Mouse (Mus musculus) G1E (cell line): ENCODE results near the gene Lrrc75a.

Source experiments
- CTCF ChIP-seq: IDR thresholded peaks from 2 replicates; pipeline ENCODE4 v1.5.1; 2012; ENCODE audit warnings: low read depth, low read length, inconsistent platforms, mixed read lengths
- GATA1 ChIP-seq: IDR thresholded peaks from 2 replicates; pipeline ENCODE4 v1.6.1; 2012; ENCODE audit warnings: borderline replicate concordance, low read length, inconsistent platforms, mixed read lengths
- GATA2 ChIP-seq: IDR thresholded peaks from 2 replicates; pipeline ENCODE4 v1.6.1; 2012; ENCODE audit warnings: low read depth, low read length, inconsistent platforms, borderline replicate concordance
- POLR2AphosphoS5 ChIP-seq: IDR thresholded peaks from 2 replicates; pipeline ENCODE4 v1.6.1; 2012; ENCODE audit warnings: low read depth, low read length, inconsistent platforms; ENCODE audit not compliant: insufficient replicate concordance
- TAL1 ChIP-seq: conservative IDR thresholded peaks from 2 replicates; pipeline ENCODE4 v1.6.1; 2012; ENCODE audit warnings: low read depth, low read length, inconsistent platforms, mixed read lengths

- no peak for TF ChIP-seq CTCF
- no peak for TF ChIP-seq GATA1
- TF ChIP-seq TAL1 = no peak
- TF ChIP-seq GATA2 = no peak
- no peak for TF ChIP-seq POLR2AphosphoS5
These were observed 12.9 kb downstream of the Lrrc75a start for GRCm38 (mm10) chr11:62635406-62635805.
